Comparison of ENCODE assay signal across 8 mouse cellular contexts in the genomic region with DNA sequence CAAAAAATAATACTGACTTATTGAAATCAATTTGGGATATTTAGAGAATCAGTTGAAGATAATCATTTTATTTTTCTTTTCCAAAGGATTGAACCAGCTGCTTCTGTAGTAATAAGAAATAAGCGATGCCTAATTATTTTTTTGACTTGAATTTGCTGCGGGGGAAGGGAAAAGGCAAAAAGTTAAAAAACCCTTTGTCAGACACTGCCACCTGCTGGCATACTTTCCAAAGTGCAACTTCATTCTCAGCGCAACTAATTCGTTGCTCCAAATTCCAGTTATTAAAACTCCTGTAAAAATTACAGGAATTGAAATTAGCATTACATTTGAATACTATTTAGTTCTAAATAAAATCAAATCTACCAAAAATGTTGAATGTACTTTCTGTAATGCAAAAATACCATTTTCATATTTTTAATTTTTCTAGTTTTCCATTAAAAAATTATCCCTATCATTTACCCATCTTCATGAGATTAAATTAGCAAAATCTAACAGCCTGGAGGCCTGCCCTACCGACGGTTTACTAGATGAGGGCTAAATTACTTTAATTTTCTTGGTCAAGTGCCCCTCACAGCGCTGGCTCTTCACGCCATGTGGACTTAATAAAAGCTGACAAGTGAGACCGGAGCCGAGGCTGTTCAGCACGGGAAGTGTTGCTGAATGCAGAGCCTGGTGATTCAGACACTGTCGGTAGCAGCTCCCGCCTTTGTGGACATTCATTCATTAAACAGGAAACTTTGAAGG.
DNase-seq lines count a peak whose midpoint lies in the region; ATAC-seq lines count a peak whose summit lies in the region.

No protein-coding gene starts in this region.

- no peak overlapping the region for H3K9ac ChIP-seq in liver, embryonic 12.5 days
- 0 out of 2 replicates have a peak overlapping the region, but pooled peaks have one; percentile 41 for H3K9ac ChIP-seq in embryonic facial prominence, embryonic 13.5 days
- no peak overlapping the region for H3K9ac ChIP-seq in midbrain, embryonic 13.5 days (replicated peaks)

- H3K27me3 ChIP-seq in liver, embryonic 12.5 days (replicated peaks): no peaks in the 10 kb centered on the region
- peaks cover 13% of the 10 kb centered on the region; the same call in 1 of the 2 replicates for H3K27me3 ChIP-seq in embryonic facial prominence, embryonic 13.5 days
- peaks cover 33% of the 10 kb centered on the region for H3K27me3 ChIP-seq in hindbrain, embryonic 10.5 days (ENCODE audit: insufficient read depth, poor library complexity, severe bottlenecking)
- H3K27me3 ChIP-seq in midbrain, embryonic 13.5 days: peaks cover 9% of the 10 kb centered on the region

- peak; percentile 21 for DNase-seq in liver
- peak; percentile 31 for DNase-seq in adrenal gland, adult 2 months
- DNase-seq in hindbrain, embryonic 10.5 days (ENCODE audit: low spot score): peak; percentile 51
- peak; percentile 39 to 48 for DNase-seq in left cerebral cortex, postnatal 10 days (ENCODE audit: extremely low spot score in 1 of 2, low spot score in 2 of 2)

- no peaks in the 10 kb centered on the region for H3K36me3 ChIP-seq in liver, embryonic 12.5 days
- no peaks in the 10 kb centered on the region for H3K36me3 ChIP-seq in embryonic facial prominence, embryonic 13.5 days
- H3K36me3 ChIP-seq in hindbrain, embryonic 10.5 days: no peaks in the 10 kb centered on the region
- no peaks in the 10 kb centered on the region for H3K36me3 ChIP-seq in midbrain, embryonic 13.5 days

- intact Hi-C loops in left cerebral cortex, postnatal 10 days (cut with DNase I): loop anchor here (5.0 to 10.0 kb wide), 4 partner anchors 213 to 595 kb away; partner anchors contain the start of gene Eogt

- no peaks in the 10 kb centered on the region for H3K9me3 ChIP-seq in liver, embryonic 12.5 days (replicated peaks)
- H3K9me3 ChIP-seq in embryonic facial prominence, embryonic 13.5 days: no peaks in the 10 kb centered on the region
- no peaks in the 10 kb centered on the region for H3K9me3 ChIP-seq in hindbrain, embryonic 10.5 days
- H3K9me3 ChIP-seq in midbrain, embryonic 13.5 days: no peaks in the 10 kb centered on the region

- no peak overlapping the region for H3K4me2 ChIP-seq in liver, embryonic 12.5 days
- H3K4me2 ChIP-seq in embryonic facial prominence, embryonic 13.5 days: peak overlapping the region; percentile 43
- peak overlapping the region; percentile 31; the same call in 1 of the 2 replicates for H3K4me2 ChIP-seq in midbrain, embryonic 13.5 days (replicated peaks)

- H3K4me1 ChIP-seq in liver, embryonic 12.5 days: no peaks in the 10 kb centered on the region
- H3K4me1 ChIP-seq in embryonic facial prominence, embryonic 13.5 days: peaks cover 7% of the 10 kb centered on the region
- H3K4me1 ChIP-seq in hindbrain, embryonic 10.5 days (replicated peaks): peaks cover 13% of the 10 kb centered on the region
- H3K4me1 ChIP-seq in midbrain, embryonic 13.5 days (replicated peaks): peaks cover 19% of the 10 kb centered on the region

- no peak for ATAC-seq in liver, embryonic 12.5 days
- ATAC-seq in embryonic facial prominence, embryonic 13.5 days (ENCODE audit: insufficient number of reproducible peaks, insufficient read depth, low FRiP score, low TSS enrichment, low read depth): no peak
- peak; percentile 34 for ATAC-seq in midbrain, embryonic 13.5 days
- ATAC-seq in inflammation-experienced regulatory T-cells, adult 6 months: no peak

- H3K4me3 ChIP-seq in liver, embryonic 12.5 days: no peak overlapping the region
- no peak overlapping the region for H3K4me3 ChIP-seq in embryonic facial prominence, embryonic 13.5 days
- 0 out of 2 replicates have a peak overlapping the region, but pooled peaks have one; percentile 6 for H3K4me3 ChIP-seq in hindbrain, embryonic 10.5 days
- no peak overlapping the region for H3K4me3 ChIP-seq in midbrain, embryonic 13.5 days (replicated peaks)

- no peak overlapping the region for H3K27ac ChIP-seq in liver, embryonic 12.5 days
- H3K27ac ChIP-seq in embryonic facial prominence, embryonic 13.5 days: no peak overlapping the region
- H3K27ac ChIP-seq in hindbrain, embryonic 10.5 days: no peak overlapping the region; the same call in 1 of the 2 replicates
- H3K27ac ChIP-seq in midbrain, embryonic 13.5 days: no peak overlapping the region

- 26% methylated on average over 13 of the region's 13 CpGs for WGBS in liver, embryonic 12.5 days (ENCODE audit: insufficient replicate concordance)
- 5% methylated on average over 13 of the region's 13 CpGs for WGBS in embryonic facial prominence, embryonic 13.5 days
- 14% methylated on average over 13 of the region's 13 CpGs for WGBS in hindbrain, embryonic 10.5 days
- WGBS in midbrain, embryonic 13.5 days: 8% methylated on average over 13 of the region's 13 CpGs
